Mouse (Mus musculus): ENCODE measurements around the gene Hoxd3.
A peak's percentile ranks its signal among the peaks of the same experiment; 100 is the strongest.

The Hoxd3 gene

DNA sequence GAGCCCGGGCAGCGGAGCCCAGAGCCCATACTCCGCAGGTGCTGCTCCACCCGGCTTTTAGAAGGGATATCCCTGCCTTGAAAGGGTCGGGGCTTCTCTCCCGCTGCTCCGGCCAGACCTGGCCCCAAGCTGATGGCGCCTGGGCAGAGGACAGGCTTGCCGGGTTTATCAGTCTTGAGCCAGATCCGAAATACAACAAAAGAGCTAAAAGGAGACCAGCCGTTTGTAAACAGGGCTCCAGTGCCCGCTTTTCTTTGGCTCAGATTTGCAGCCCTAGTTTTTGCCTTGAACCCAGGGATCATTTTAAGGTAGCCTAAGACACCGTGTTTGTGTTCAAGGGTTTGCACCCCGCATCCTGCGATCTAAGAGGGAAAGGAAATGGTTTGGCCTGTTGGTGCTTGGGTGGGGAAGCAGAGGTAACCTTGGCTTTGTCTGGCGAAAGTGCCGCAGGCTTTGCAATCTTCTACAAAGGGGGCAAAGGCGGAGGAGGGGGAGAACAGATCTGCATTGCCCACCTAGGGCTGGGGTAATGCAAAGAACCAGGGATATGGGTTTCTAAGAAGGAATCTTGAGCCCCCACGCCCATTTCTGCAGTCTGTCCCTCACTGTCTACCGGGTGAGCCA, 18.8 kb upstream of the Hoxd3 start:
- no peak for DNase-seq (ENCODE audit: low spot score)

DNA sequence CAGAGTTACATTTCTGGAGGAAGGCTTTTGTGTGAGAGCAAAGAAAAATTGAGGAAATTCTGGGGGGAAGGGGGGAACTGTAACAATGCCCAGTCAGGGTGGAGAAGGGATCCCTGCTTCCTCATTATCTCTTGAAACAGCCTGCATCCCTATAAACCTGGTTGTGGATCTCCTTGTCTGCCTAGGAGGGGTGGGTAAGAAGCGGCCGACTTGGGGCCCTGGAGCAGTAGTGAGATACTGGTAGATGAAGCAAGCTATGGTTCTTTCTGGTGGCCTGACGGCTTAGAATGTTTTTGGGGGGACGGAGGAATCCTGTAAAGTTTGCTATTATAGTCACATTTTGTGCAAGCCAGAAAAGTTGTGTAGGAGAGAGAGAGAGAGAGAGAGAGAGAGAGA, 18.3 kb upstream of the Hoxd3 start:
- DNase-seq (ENCODE audit: low spot score), result no peak

DNA sequence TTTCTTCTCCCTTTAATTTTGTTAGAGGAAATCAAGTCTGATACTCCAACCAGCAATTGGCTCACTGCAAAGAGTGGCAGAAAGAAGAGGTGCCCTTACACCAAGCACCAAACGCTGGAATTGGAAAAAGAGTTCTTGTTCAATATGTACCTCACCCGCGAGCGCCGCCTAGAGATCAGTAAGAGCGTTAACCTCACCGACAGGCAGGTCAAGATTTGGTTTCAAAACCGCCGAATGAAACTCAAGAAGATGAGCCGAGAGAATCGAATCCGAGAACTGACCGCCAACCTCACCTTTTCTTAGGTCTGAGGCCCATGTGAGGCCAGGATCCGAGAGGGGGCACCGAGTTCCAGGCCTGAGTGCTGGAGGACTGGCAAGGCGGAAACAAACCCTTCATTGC, 17.7 kb upstream of the Hoxd3 start:
- DNase-seq (ENCODE audit: low spot score), result no peak

DNA sequence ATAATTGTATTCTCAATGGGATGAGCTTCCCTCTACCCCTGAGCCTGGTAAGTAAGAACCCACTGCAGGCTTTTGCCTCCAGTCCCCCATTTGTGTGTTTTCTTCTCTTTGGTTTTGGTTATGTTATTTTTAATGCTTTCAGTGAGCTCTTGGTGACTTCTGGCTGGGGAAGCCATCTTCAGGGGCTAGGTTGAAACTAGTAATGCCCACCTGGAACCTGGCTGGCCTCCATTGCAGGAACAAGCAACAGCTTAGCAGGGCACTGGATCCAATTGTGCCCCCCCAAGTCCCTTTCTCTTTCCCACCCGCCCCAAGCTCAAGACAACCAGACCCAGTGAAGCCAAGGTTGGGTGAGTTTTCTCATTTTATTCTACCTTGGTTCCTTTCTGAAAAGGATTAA, 16.3 kb upstream of the Hoxd3 start:
- no peak for DNase-seq (ENCODE audit: low spot score)

DNA sequence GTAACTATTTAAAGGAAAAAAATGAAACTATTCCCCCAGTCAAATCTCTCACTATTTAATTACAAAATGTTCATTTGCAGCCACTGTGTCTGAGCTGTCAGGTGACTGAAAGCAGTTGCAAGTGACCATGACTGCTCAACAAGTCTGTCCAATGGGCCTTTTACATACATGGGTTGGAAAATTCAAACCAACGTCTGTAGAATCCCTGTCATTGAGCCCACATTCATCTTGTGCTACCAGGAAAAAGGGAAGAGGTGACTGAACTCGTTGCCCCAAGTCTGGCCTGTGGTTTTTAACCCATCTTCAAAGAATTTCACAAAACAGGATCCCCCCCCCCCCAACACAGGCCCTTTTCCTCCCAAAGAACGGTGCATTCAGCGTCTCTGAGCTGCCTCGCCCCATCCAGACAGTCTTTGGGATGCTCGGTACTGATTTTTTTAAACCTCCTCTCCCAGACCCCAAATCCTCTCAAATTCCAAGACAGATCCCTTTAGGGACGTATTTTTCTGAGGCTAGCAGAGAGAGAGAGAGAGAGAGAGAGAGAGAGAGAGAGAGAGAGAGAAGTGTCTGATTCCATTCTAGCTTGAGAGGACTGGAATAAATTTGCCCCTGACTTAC, 15.8 kb upstream of the Hoxd3 start:
- DNase-seq (ENCODE audit: low spot score), result no peak

DNA sequence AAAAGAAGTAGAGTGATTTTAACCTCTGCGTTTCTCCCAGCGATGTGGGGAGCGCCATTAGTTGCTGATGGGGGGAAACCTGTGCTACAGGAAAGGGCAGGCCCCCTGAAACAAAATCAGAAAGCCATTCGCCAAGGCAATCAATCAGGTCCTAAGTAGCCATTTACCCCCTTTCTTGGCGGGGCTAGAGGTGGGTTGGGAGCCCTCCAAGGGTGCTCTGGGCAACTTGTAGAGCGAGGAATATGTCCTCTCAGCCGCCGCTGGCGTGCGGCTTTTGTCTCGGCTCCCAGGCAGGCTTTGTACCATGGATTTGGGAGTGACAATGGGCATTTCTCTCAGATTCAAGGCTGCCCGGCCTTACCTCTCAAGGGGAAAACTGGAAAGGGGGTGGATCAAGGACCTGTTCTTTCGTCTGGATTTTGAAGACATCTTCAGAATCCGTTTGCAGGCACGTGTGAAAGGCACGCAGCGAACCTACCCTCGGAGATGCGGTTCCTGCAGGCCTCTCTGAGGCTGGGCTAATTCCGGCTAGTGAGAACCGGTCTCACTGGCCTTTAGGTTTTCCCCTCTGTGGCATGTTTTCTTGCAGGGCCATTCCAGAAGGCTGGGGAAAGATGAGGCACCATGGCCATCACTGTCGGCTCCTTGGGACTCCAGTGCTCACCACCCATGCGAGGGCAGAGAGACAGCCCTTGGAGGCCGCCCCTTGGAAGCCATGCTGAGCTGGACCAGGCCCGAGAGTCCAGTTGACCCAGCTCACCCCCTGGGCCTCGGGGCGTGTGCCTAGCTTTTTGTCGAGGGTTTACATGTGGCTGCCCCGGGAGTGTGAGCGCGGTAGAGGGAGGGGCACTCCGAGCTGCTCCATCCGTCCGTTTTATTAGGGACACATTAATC, 15.0 kb upstream of the Hoxd3 start:
- DNase-seq (ENCODE audit: low spot score), result no peak

DNA sequence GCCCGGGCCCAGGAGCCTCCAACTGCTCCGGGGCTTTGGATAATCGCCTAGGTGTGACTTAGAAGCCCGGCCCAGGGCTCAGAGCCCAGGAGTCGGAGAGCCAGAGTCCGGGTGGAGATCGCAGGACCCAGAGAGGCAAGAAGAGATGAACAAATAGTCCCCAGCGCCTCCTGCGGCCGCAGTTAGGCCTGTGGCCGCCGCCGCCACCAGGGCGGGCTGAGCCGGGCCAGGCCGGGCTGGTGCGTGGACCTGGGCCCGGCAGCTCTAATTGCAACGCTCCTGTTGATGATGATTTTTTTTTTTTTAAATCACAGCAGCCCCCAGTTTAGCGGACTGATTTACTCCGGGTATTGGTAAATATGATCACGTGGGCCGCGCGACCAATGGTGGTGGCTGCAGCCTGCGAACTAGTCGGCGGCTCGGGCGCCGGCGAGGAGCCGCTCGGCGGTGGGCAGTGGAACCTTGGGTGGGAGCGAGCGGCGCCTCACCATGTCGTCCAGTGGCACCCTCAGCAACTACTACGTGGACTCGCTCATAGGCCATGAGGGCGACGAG, 14.1 kb upstream of the Hoxd3 start, which contains the start of gene Hoxd9:
Gene Hoxd9 (plus strand): TSS at position 161 of the 555 bp plus-strand sequence.
- DNase-seq (ENCODE audit: low spot score), result no peak

DNA sequence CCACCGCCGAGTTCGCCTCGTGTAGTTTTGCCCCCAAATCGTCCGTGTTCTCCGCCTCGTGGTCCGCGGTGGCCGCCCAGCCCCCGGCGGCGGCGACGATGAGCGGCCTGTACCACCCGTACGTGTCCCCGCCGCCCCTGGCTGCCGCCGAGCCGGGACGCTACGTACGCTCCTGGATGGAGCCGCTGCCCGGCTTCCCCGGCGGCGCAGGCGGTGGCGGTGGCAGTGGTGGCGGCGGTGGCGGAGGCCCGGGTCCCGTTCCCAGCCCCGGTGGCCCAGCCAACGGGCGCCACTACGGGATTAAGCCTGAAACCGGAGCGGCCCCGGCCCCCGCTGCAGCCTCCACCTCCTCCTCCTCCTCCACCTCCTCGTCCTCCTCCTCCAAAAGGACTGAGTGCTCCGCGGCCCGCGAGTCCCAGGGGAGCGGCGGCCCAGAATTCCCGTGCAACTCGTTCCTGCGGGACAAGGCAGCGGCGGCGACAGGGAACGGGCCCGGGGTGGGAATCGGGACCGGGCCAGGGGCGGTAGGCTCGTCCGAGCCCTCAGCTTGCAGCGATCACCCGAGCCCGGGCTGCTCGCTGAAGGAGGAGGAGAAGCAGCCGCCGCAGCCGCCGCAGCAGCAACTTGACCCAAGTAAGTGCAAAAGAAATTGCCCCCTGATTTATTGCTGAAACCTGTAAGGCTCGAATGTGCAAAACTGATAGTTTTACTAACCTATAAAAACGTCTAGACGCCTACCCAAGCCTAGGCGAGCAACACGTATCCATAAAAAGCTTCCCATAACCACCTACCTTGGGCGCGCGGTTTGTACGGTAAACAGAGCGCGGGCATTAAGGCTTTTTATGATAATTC, 13.3 kb upstream of the Hoxd3 start:
- DNase-seq (ENCODE audit: low spot score), result no peak

DNA sequence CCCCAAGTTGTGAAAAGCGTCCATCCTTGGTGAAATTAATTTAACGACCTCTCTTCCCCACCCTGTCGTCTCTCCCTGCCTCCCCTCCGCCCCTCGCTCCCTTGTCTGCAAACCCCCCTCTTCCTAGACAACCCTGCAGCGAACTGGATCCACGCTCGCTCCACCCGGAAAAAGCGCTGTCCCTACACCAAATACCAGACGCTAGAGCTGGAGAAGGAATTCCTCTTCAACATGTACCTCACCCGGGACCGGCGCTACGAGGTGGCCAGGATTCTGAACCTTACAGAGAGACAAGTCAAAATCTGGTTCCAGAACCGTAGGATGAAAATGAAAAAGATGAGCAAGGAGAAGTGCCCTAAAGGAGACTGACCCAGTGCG, 12.7 kb upstream of the Hoxd3 start:
- DNase-seq (ENCODE audit: low spot score), result no peak

DNA sequence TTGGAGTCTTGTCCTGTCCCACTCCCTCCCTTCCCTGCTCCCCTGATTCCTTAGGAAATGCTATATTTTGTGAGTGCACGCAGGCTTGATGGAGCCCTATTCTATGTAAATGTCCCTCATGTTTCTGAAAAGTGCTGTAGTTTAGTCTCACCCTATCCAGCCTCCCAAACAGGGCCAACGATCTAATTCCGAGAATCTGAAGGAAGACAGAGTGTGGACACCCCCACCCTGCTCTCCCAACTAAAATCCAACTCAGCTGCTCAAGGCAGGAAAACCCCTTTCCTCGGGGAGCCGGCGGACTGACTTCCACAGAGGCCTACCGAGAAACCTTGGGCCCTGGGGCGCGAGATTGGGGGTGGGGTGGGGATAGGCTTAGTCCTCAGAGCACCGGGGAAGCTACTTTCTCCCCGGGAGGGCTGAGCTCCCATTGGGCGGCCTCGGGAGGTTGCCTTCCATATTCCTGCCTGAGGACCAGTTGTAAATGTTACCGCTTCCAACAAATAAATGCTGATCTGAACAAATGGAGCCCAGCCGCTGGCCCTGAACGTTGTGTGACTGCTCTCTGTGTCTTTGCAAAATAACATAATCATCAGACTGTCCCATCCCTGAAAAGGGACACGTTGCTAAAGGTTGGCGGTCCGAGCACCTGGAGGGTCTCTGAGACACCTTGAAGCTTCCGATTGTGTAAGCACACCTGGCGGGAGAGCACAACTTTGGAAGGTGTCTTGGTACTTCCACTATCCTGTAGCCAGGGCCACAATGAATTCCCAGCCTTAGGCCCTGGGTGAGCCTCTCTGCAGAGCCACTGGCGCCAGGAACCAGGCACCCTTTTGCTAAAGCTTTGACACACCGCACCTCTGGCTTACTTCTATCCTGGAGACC, 11.8 kb upstream of the Hoxd3 start:
- DNase-seq (ENCODE audit: low spot score), result no peak

DNA sequence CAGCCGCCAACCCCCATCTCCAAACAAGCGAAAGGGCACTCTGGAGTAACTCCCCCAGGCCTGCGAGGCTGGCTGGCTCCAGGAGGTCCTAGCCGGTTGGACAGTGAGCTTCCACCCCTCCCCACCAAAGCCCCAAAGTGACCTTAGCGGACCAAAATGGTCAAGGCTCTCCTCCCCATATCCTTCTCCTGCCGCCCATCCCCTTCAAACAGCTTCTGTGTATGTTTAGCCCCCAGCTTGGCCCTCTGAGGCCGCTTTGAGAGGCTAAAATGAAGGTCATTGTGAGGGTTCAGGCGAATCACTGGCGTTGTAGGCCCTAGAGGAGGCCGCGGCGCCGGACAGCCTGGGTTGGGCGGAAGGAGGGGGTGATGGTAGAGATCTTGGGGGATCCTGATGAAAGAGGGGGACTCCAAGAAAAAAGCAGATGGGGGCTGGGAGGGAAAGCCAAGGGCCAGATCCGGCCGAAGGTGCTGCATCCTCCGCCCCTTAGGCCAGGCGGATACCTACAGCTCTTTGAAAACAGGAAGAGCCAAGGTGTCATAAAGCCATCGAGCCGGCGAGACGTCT, 11.1 kb upstream of the Hoxd3 start:
- no peak for DNase-seq (ENCODE audit: low spot score)

DNA sequence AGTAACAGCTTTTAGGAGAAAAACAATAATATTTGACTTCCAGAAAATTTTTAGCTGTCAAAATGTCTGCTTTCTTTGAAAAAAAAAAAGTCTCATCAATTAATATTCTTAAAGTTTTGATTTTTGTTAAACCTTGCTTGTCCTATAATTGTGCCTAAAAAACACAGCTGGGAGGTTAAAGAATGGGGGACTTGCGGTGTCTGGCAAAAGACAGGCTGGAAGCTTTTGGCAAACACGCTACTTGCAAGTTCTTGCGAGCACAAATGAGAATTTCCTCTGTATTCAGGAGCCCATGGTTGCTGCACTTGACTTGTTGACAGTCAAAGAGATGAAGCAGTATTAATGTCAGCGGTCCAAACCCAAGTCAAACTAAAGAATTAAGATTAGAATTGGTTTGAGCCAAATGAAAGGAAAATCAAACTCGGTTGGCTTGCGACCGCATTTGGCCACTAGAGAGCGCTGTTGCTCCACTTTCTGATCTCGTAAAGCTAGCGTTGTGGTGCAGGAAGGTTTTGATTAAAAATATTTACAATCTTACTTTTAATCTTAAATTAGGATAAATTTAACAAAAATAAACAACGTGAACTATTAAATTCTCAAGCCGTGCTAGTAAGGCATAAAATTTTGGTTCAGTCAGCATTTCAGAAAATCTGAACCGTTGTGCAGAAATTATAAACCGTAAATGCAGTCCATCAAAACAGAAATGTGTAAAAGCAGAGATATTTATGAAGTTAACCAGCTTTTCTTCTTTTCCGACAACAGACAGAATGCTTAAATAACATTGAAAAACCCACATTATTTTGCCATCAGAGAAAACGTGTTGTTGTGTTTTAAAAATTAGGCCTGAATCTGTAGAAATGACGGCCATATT, 9.5 kb upstream of the Hoxd3 start:
- peak; percentile 65 for DNase-seq (ENCODE audit: low spot score)

DNA sequence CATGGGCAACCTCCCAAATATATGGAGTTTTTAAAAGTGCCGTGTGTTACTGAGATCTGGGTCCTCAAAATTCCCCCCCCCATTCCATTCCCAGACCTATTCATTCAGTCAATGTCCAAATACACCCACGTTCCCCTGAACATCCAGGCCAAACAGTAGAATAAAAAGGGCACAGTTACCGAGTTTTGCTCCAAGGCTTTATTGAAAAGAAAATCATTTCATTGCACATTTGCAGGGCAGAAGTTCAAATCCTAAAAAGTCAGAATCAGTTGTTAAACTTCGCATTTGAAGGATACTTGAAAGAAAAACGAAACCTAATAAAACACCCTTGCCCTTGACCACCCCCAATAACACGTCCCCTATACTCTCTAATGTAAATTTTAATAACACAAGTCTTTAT, 8.9 kb upstream of the Hoxd3 start:
- DNase-seq (ENCODE audit: low spot score), result no peak

DNA sequence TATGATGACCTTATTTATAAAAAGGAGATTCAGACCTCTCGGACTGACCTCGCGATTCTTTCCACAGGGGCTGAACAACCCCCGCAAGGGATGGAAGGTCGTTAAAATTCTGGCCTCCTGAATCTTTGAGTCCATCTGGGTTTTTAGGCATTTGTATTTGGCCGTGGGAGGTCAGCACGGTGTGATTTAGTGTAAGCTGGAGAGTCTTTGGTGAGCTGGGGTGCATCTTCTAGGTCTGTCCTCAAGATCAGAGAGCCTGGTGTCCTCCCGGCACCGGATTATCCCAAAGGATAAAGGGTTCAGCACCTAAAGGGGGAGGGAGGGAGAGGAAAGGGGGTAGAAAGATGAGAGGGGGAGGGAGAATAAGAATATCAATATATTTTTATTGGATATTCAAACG, 8.4 kb upstream of the Hoxd3 start:
- no peak for DNase-seq (ENCODE audit: low spot score)

DNA sequence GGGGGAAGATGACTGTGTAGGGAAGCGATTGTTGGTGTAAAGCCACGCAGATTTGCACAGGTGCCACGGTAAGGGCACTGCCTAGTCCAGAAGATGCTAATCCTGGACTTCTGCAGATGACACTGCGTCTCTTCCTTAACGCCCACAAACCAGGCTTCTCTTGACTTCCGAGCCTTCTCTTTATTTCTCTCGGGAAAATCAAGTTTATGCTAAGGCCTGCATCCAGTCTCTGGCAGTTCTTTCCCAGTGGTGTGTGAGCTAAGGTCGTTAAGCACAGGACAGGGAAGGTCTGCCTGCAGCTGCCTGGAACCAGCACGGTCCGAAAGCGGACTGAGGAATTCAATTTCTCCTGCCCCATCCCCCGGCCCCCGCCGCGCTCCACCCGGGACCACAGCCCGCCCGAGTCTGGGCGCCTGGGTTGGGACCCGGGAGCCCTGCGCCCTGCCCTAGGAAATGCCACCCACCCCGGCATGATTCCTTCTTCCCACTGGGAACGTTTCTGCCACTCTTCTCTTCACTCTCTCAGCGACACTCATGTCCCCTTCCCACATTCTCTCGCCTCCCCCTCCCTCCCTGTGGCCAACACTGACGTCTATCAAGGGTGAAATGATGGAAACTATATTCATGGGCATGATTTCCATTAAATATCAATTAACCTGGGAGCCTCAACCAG, 7.9 kb upstream of the Hoxd3 start:
- DNase-seq (ENCODE audit: low spot score), result no peak

DNA sequence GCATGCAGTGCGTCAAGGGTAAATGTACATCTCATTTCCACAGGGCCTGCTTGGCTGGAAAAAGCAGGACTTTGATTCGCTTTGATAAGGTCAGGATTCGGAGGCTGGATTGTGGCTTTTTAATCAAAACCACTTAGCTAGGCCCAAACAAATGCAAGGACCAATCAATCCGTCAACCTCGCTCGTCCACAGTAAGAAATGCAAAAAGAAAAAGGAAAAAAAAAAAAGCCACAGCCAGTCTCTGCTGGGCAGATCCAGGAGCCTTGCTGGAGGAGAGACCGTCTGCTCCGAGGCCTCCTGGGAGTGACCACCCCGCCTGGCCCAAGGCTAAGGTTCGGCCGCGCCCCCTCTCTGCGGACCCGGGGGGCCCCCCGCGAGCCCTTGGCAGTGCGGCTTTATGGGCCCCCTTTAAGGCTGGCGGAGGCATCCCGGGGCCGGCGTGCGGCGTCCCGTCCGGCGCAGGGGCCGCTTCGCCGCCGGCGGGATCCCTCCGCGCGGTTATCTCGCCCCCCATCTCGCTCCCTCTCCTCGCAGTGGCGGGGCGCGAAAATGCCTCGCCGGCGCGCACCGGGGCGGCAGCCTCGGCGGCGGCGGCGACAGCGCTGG, 7.2 kb upstream of the Hoxd3 start, which contains the start of gene Hoxd8:
Gene Hoxd8 (plus strand): TSS at position 223 of the 606 bp plus-strand sequence.
- DNase-seq (ENCODE audit: low spot score), result no peak

DNA sequence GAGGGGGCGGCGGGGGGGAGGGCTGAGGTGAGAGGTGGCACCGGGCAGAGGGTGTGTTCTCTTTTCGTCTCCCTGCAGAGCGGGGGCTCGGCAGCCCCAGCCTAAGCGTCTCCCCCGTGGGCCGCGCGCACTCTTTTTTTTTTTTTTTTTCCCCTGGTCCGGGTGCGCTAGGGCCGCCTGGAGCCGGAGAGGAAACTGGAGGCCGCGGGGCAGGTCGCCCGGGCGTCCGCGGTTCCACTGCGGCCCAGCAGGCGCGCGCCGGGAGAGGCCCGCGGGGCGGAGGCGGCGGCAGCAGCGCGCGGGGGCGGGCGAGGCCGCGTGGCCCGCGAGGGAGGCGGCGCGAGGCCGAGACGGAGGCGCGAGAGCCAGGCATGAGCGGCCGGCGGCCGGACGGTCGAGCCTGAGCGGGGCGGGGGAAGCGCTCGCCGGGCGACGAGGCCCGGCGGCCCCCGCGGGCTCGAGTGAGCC, 6.7 kb upstream of the Hoxd3 start:
- DNase-seq (ENCODE audit: low spot score), result no peak

DNA sequence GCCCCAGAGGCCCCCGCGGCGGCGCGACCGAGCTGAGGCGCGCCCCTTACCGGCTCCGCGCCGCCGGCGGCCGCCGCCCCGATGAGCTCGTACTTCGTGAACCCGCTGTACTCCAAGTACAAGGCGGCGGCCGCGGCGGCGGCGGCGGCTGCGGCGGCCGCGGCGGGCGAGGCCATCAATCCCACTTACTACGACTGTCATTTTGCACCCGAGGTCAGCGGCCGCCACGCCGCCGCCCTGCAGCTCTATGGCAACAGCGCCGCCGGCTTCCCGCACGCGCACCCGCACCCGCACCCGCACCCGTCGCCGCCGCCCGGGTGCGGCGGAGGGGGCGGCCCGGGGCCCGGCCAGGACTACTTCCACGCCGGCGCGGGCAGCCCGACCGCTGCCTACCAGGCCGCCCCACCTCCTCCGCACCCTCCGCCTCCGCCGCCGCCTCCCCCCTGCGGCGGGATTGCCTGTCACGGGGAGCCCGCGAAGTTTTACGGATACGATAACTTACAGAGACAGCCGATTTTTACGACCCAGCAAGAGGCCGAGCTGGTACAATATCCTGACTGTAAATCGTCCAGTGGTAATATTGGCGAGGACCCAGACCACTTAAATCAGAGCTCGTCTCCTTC, 6.1 kb upstream of the Hoxd3 start:
- DNase-seq (ENCODE audit: low spot score), result no peak

All from MN1 (cell line).